Mouse (Mus musculus) B cell, adult 2 months (primary cell): ENCODE data around the gene Ptprq.

Experiments
- DNase-seq, 2 experiments: peaks; one replicate each; pipeline ENCODE4 v3.0.0; 2022

Ptprq gene

DNA sequence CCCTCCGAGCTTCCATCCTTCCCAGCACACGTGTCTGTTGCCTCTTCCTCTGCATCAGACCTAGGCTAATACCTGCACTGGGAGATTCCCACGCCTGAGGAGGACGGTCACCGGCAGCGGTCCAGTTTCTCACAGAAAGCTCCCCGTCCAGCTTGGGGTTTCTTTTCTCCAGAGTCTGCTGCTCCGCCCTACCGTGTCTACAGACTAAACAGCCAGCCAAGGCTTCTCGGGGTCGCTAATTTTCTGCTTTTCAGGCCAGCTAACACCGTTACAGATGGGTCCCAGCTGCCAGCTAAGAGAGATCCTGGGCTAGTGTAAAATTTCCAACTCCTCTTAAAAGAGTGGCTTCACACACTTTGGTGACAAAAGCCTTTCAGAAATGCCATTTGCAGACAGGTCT is 233.1 kb downstream of the Ptprq start:
- no peak for DNase-seq

DNA sequence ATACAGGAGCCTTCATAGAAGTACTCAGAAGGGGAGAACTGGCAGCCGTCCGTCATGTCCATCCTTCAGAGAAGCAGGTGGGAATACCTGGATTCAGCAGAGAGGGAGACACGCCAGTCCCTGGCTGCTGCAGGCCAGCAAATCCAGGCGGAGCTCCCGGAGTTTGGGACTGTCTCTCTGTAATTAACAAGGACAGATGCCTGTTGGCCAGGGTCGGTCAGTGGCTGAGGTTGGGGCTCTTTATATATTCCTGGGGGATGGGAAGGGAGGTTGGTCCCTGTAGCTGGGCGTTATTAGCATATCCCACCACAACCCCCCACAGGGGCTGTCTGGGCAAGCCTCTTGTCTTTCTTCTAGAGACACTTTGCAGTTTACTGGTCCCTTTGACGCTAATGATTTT is 234.0 kb downstream of the Ptprq start, which contains the start of gene Myf5:
TSS of gene Myf5 (minus strand) at position 265 of the 400 bp plus-strand sequence.
- DNase-seq, result no peak

DNA sequence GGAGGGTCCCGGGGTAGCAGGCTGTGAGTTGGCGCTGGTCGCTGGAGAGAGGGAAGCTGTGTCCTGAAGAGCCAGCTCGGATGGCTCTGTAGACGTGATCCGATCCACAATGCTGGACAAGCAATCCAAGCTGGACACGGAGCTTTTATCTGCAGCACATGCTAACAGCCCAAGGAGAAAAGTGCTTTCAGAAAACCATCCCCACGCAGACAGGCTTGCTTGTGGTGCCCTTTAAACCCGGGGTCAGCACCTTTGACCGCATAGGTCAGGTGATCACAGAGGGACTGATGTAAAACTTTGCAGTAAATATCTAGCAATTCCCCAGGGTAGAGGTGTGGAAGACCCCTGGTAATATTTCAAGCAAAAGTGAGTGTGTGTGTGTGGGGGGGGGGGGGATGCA is 235.8 kb downstream of the Ptprq start:
- DNase-seq, result no peak

DNA sequence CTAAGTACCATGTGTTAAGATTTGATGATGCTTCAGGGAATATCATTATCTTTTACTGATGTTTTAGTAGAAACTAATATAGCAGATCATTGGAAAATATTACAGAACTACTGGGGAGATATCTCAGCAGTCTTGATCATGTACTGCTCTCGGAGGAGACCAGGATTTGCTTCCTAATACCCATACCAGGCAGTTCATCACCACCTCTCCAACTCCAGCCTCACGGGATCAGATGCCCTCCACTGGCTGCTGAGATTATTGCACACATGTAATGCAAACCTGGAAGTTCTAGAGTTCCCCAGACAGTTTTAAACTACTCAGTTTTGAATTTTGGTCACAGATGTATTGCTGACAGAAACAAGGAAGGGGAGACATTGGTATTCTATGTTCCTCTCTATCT is 246.4 kb downstream of the Ptprq start:
- no peak for DNase-seq

DNA sequence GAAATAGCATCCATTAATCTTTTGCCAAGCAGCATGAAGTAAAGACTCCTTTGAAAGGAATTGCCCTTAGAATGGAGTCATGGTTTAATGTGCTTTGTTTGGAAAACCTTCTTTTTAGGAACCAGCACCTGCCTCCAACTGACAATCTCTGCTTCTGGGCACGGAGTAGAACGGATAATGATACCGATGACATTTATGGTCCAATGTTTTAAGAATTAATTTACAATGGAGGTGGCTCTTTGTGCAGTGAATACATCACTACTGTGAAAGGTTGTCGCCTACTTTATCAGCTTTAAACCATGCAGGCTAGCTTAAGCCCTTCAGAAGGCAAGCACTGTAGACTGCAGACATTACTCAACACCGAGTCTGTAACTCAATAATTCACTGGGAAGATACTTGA is 248.1 kb downstream of the Ptprq start:
- no peak for DNase-seq

DNA sequence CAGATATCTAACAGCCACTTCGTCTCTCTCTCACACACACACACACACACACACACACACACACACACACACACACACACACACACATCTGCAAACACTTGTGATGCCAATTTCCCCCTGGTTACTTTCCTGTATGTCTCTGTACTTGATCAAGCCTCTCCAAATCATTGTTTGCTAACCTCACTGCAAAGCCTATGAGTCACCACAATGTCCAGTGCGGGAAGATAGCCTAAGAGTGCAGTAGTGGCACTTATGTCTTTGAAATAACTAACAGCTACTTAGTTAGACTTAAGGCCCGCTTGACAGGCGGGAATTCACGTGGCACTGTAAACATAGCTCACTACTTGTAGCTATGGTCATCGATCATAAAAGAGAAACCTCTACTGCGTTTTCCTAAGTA is 252.0 kb downstream of the Ptprq start:
- no peak for DNase-seq
